ENCODE assay signal across 29 mouse cellular contexts in genomic region chr11:49739776-49740175, GRCm38 (mm10). TPM values are rescaled to one million over a fixed set of nuclear protein-coding genes. Genes with fewer than 3 reads are reported as not detected.
DNase-seq lines count a peak whose midpoint lies in the region; ATAC-seq and TF ChIP-seq lines count a peak whose summit lies in the region.
"Had no signal": no experiment of that assay in that cellular context is flagged by ENCODE, and none has a peak within 500 bp of the region (broad histone marks: within the 10 kb centered on the region; RNA-seq: fewer than 3 reads in every experiment).

No protein-coding gene starts in this region.

- 0 out of 2 replicates have a peak, but pooled peaks have one; percentile 10 for ATAC-seq in intestine, embryonic 15.5 days
- no peak for ATAC-seq in intestine, postnatal 0 days
- ATAC-seq in granulocyte monocyte progenitor cell, adult 5-6 weeks (replicated peaks; ENCODE audit: poor library complexity, severe bottlenecking), result peak; percentile 97
- ATAC-seq in forebrain, embryonic 15.5 days (replicated peaks), result no peak
- ATAC-seq: activated CD4-positive, CD25-positive, alpha-beta regulatory T cell, adult 4 months; Patski had no signal

- no peak overlapping the region for H3K4me3 ChIP-seq in intestine, embryonic 15.5 days (replicated peaks)
- no peak overlapping the region for H3K4me3 ChIP-seq in intestine, postnatal 0 days (ENCODE audit: low read depth, low read length)
- no peak overlapping the region for H3K4me3 ChIP-seq in MEL (ENCODE audit: control insufficient read depth in 1 of 2, insufficient read depth in 1 of 2, low read depth in 2 of 2, low read length in 2 of 2)
- H3K4me3 ChIP-seq in forebrain, embryonic 15.5 days, result no peak overlapping the region
- H3K4me3 ChIP-seq: embryonic facial prominence, embryonic 15.5 days; heart, adult 2 months; heart, embryonic 13.5 days; hindbrain, embryonic 12.5 days; layer of hippocampus, adult 2 months; limb, embryonic 10.5 days; midbrain, embryonic 10.5 days; neural tube, embryonic 15.5 days; stomach, embryonic 15.5 days had no signal

- no peaks in the 10 kb centered on the region for H3K79me2 ChIP-seq in MEL (ENCODE audit: control insufficient read depth, insufficient read depth, low read length, poor library complexity)

- peak; percentile 98 for DNase-seq in MEL (ENCODE audit: low read depth, low spot score)
- DNase-seq in splenic B cell, adult 2 months (ENCODE audit: low read depth, low spot score), result peak; percentile 40
- no peak for DNase-seq in ovary, adult 18-20 months (ENCODE audit: low spot score)
- no peak for DNase-seq in lung, postnatal 14 days
- DNase-seq: adrenal gland, postnatal 10 days; B cell, adult 2 months; cerebellum, adult 8-10 months; cerebellum, postnatal 36 days; gastrocnemius, postnatal 14 days; heart, adult 2 months; heart, postnatal 14 days; kidney, adult 9 months; kidney, postnatal 14 days; lung, adult 18-20 months; retina, postnatal 1 day had no signal

- 50% methylated on average over 3 of the region's 3 CpGs for WGBS in intestine, embryonic 15.5 days
- WGBS in intestine, postnatal 0 days, result 22% methylated on average over 3 of the region's 3 CpGs
- 76% methylated on average over 3 of the region's 3 CpGs for WGBS in forebrain, embryonic 15.5 days

- H3K27ac ChIP-seq in intestine, embryonic 15.5 days, result no peak overlapping the region
- no peak overlapping the region for H3K27ac ChIP-seq in intestine, postnatal 0 days (ENCODE audit: low read depth, low read length)
- H3K27ac ChIP-seq in MEL (ENCODE audit: control insufficient read depth, low read depth, low read length), result peak overlapping the region; percentile 73
- no peak overlapping the region for H3K27ac ChIP-seq in forebrain, embryonic 15.5 days (replicated peaks)
- H3K27ac ChIP-seq: embryonic facial prominence, embryonic 15.5 days; heart, adult 2 months; heart, embryonic 13.5 days; hindbrain, embryonic 12.5 days; layer of hippocampus, adult 2 months; limb, embryonic 10.5 days; midbrain, embryonic 10.5 days; neural tube, embryonic 15.5 days; stomach, embryonic 15.5 days had no signal

- no peaks in the 10 kb centered on the region for H3K27me3 ChIP-seq in intestine, embryonic 15.5 days (replicated peaks)
- H3K27me3 ChIP-seq in intestine, postnatal 0 days (replicated peaks; ENCODE audit: control insufficient read depth, insufficient read depth, low read length), result no peaks in the 10 kb centered on the region
- no peaks in the 10 kb centered on the region for H3K27me3 ChIP-seq in MEL (ENCODE audit: control insufficient read depth in 1 of 2, insufficient read depth in 2 of 2, low read length in 2 of 2)
- H3K27me3 ChIP-seq in splenic B cell, adult 2 months (ENCODE audit: control insufficient read depth, insufficient read depth, low read length, poor library complexity, severe bottlenecking), result no peaks in the 10 kb centered on the region
- H3K27me3 ChIP-seq in forebrain, embryonic 15.5 days, result no peaks in the 10 kb centered on the region
- H3K27me3 ChIP-seq: embryonic facial prominence, embryonic 15.5 days; heart, embryonic 13.5 days; hindbrain, embryonic 12.5 days; neural tube, embryonic 15.5 days; stomach, embryonic 15.5 days had no signal

- TF ChIP-seq EP300 in MEL (IDR thresholded peaks at IDR 0.05; ENCODE audit: low read depth in 1 of 2, low read length in 2 of 2), result peak; percentile 86 to 89

- no peak for TF ChIP-seq POLR2A in MEL (IDR thresholded peaks at IDR 0.05; ENCODE audit: control insufficient read depth in 1 of 2, insufficient read depth in 1 of 2, low read depth in 1 of 2, low read length in 2 of 2, poor library complexity in 1 of 2)

- no peak for TF ChIP-seq CTCF in intestine, postnatal 0 days (IDR thresholded peaks at IDR 0.05; ENCODE audit: low read depth)
- no peak for TF ChIP-seq CTCF in MEL (IDR thresholded peaks at IDR 0.05 in 2 of 3, conservative IDR thresholded peaks at IDR 0.05 in 1 of 3; ENCODE audit: control insufficient read depth in 1 of 3, insufficient read depth in 1 of 3, low read depth in 2 of 3, low read length in 3 of 3, poor library complexity in 1 of 3, severe bottlenecking in 1 of 3)

- H3K36me3 ChIP-seq in intestine, embryonic 15.5 days, result no peaks in the 10 kb centered on the region
- no peaks in the 10 kb centered on the region for H3K36me3 ChIP-seq in intestine, postnatal 0 days (ENCODE audit: control insufficient read depth, insufficient read depth)
- H3K36me3 ChIP-seq in MEL (ENCODE audit: control insufficient read depth in 1 of 2, insufficient read depth in 2 of 2, low read length in 2 of 2), result peaks cover 0 to 16% of the 10 kb centered on the region in 2 experiments; a peak in 2 of 4 replicates
- no peaks in the 10 kb centered on the region for H3K36me3 ChIP-seq in splenic B cell, adult 2 months (ENCODE audit: control insufficient read depth, insufficient read depth, low read length, poor library complexity, severe bottlenecking)
- no peaks in the 10 kb centered on the region for H3K36me3 ChIP-seq in forebrain, embryonic 15.5 days
- H3K36me3 ChIP-seq: embryonic facial prominence, embryonic 15.5 days; heart, embryonic 13.5 days; hindbrain, embryonic 12.5 days; limb, embryonic 10.5 days; midbrain, embryonic 10.5 days; neural tube, embryonic 15.5 days; stomach, embryonic 15.5 days had no signal

- H3K4me2 ChIP-seq in intestine, embryonic 15.5 days (replicated peaks), result no peak overlapping the region
- no peak overlapping the region for H3K4me2 ChIP-seq in intestine, postnatal 0 days (replicated peaks; ENCODE audit: low read depth)
- H3K4me2 ChIP-seq in forebrain, embryonic 15.5 days (replicated peaks), result no peak overlapping the region
- H3K4me2 ChIP-seq: embryonic facial prominence, embryonic 15.5 days; heart, embryonic 13.5 days; hindbrain, embryonic 12.5 days; neural tube, embryonic 15.5 days; stomach, embryonic 15.5 days had no signal

- H3K9ac ChIP-seq in intestine, embryonic 15.5 days, result no peak overlapping the region
- H3K9ac ChIP-seq in intestine, postnatal 0 days (ENCODE audit: low read depth, low read length), result no peak overlapping the region
- no peak overlapping the region for H3K9ac ChIP-seq in MEL (ENCODE audit: control insufficient read depth, low read depth, low read length, poor library complexity, severe bottlenecking)
- H3K9ac ChIP-seq in forebrain, embryonic 15.5 days (replicated peaks), result no peak overlapping the region
- H3K9ac ChIP-seq: embryonic facial prominence, embryonic 15.5 days; heart, embryonic 13.5 days; hindbrain, embryonic 12.5 days; neural tube, embryonic 15.5 days; stomach, embryonic 15.5 days had no signal

- no peaks in the 10 kb centered on the region for H3K9me3 ChIP-seq in intestine, embryonic 15.5 days
- no peaks in the 10 kb centered on the region for H3K9me3 ChIP-seq in intestine, postnatal 0 days (ENCODE audit: control insufficient read depth)
- no peaks in the 10 kb centered on the region for H3K9me3 ChIP-seq in MEL (replicated peaks; ENCODE audit: insufficient read depth, low read length)
- no peaks in the 10 kb centered on the region for H3K9me3 ChIP-seq in forebrain, embryonic 15.5 days
- H3K9me3 ChIP-seq: embryonic facial prominence, embryonic 15.5 days; heart, embryonic 13.5 days; hindbrain, embryonic 12.5 days; limb, embryonic 10.5 days; midbrain, embryonic 10.5 days; neural tube, embryonic 15.5 days; stomach, embryonic 15.5 days had no signal

- H3K4me1 ChIP-seq in intestine, embryonic 15.5 days (replicated peaks), result no peaks in the 10 kb centered on the region
- H3K4me1 ChIP-seq in intestine, postnatal 0 days (replicated peaks; ENCODE audit: control insufficient read depth, insufficient read depth, low read length), result no peaks in the 10 kb centered on the region
- peaks cover 12 to 13% of the 10 kb centered on the region in 2 experiments for H3K4me1 ChIP-seq in MEL (ENCODE audit: control insufficient read depth in 1 of 2, insufficient read depth in 2 of 2, low read length in 2 of 2)
- H3K4me1 ChIP-seq in forebrain, embryonic 15.5 days, result peaks cover 14% of the 10 kb centered on the region
- H3K4me1 ChIP-seq: embryonic facial prominence, embryonic 15.5 days; limb, embryonic 10.5 days; neural tube, embryonic 15.5 days; stomach, embryonic 15.5 days had no signal

- no peak for TF ChIP-seq RAD21 in MEL (IDR thresholded peaks at IDR 0.05; ENCODE audit: low read depth, low read length)

TF ChIP-seq in MEL, 35 proteins besides CTCF, POLR2A, EP300 and RAD21 (continues in another document):
- TF ChIP-seq RCOR1 (IDR thresholded peaks at IDR 0.05; ENCODE audit: low read depth, low read length) (peak; percentile 93), E2F4 (IDR thresholded peaks at IDR 0.05; ENCODE audit: borderline replicate concordance, low read depth, low read length) (no peak), ZMIZ1 (IDR thresholded peaks at IDR 0.05; ENCODE audit: low read depth, low read length) (no peak), POLR2AphosphoS5 (IDR thresholded peaks at IDR 0.05; ENCODE audit: borderline replicate concordance, low read depth, low read length) (no peak), MYB (IDR thresholded peaks at IDR 0.05; ENCODE audit: low read depth, low read length) (0 out of 2 replicates have a peak, but pooled peaks have one; percentile 45), BHLHE40 (IDR thresholded peaks at IDR 0.05; ENCODE audit: borderline replicate concordance, low read depth, low read length) (no peak), MAZ (IDR thresholded peaks at IDR 0.05; ENCODE audit: low read depth, low read length) (no peak)

RNA-seq across cellular contexts. Expression of gene Cnot6, which starts 27.3 kb away (rescaled TPM):
- 42.3 and 47.5 TPM in 2 replicates for polyA plus RNA-seq in intestine, embryonic 15.5 days (2015; fragmentation: Nextera tagmentation; extraction: Ambion mirVana)
- polyA plus RNA-seq in intestine, postnatal 0 days (2015; fragmentation: Nextera tagmentation; extraction: Ambion mirVana), result 27.2 and 31.3 TPM in 2 replicates
- total RNA-seq in MEL (2012; rRNA removed), result 38.9 and 45.5 TPM in 2 replicates
- 10 to 100 TPM; 49.3 to 58.3 TPM for polyA plus RNA-seq in MEL (2012; ENCODE audit: insufficient read depth in 1 of 2, insufficient read length in 2 of 2, low read depth in 1 of 2, low replicate concordance in 2 of 2, missing spikeins in 1 of 2)
- total RNA-seq in granulocyte monocyte progenitor cell, adult 5-6 weeks (2014; fragmentation: Nextera tagmentation), result 73.3 and 77.8 TPM in 2 replicates
- 42.2 and 52.8 TPM in 2 replicates for total RNA-seq in granulocyte monocyte progenitor cell, adult 5-6 weeks (2017)
- polyA plus RNA-seq in forebrain, embryonic 15.5 days (2015; fragmentation: Nextera tagmentation; extraction: Ambion mirVana), result 69.9 and 78.7 TPM in 2 replicates

RNA-seq across cellular contexts. Expression of gene Gfpt2, which starts 54.2 kb away (rescaled TPM):
- 6.5 and 6.7 TPM in 2 replicates for polyA plus RNA-seq in intestine, embryonic 15.5 days (2015; fragmentation: Nextera tagmentation; extraction: Ambion mirVana)
- 1.7 and 2.8 TPM in 2 replicates for polyA plus RNA-seq in intestine, postnatal 0 days (2015; fragmentation: Nextera tagmentation; extraction: Ambion mirVana)
- total RNA-seq in MEL (2012; rRNA removed), result 4.0 and 4.9 TPM in 2 replicates
- polyA plus RNA-seq in MEL (2012; ENCODE audit: insufficient read depth in 1 of 2, insufficient read length in 2 of 2, low read depth in 1 of 2, low replicate concordance in 2 of 2, missing spikeins in 1 of 2), result 1 to 10 TPM in 1 of 2 experiments, not detected in 1; 8.0 TPM
- total RNA-seq in granulocyte monocyte progenitor cell, adult 5-6 weeks (2014; fragmentation: Nextera tagmentation), result 0.21 and 0.58 TPM in 2 replicates
- total RNA-seq in granulocyte monocyte progenitor cell, adult 5-6 weeks (2017), result 0.13 TPM in 1 of 2 replicates, not detected in the other
- 9.3 and 11.1 TPM in 2 replicates for polyA plus RNA-seq in forebrain, embryonic 15.5 days (2015; fragmentation: Nextera tagmentation; extraction: Ambion mirVana)

Comparison
In these comparisons a context has a peak if more than half of its experiments do, and no peak if none do; other contexts are left out.
1. ATAC-seq: peak in intestine, embryonic 15.5 days (single experiment) and granulocyte monocyte progenitor cell, adult 5-6 weeks (single experiment); none in intestine, postnatal 0 days (single experiment) and forebrain, embryonic 15.5 days (single experiment).
2. DNase-seq: peak in MEL (single experiment) and splenic B cell, adult 2 months (single experiment); none in ovary, adult 18-20 months (single experiment) and lung, postnatal 14 days (single experiment).